Mouse (Mus musculus) left cerebral cortex, adult 8-10 months (tissue): ENCODE measurements at regions not wholly inside any gene's neighbourhood (a gene's known extent, or its start where the extent isn't known, plus 50 kb on each side); places are given as distances from the start of the nearest gene placed in this dataset.
"Not testable (repeated sequence)": the region's sequence is repeated elsewhere in the genome, so short reads cannot be mapped to it uniquely, and the experiment has no call there.

Experiments used
- DNase-seq, 2 experiments: peaks; one replicate each; pipeline ENCODE4 v3.0.0; 2022; ENCODE audit warnings: low spot score in 2 of 2

GRCm38 (mm10) chr12:29049105-29049511 lies 297.5 kb downstream of the Eipr1 start:
- no peak for DNase-seq

- DNase-seq: no peak
Measured at GRCm38 (mm10) chr12:29049801-29050200, 298.2 kb downstream of the Eipr1 start.

- no peak for DNase-seq
Measured at GRCm38 (mm10) chr12:29050516-29051251, 299.1 kb downstream of the Eipr1 start.

- DNase-seq: no peak
Measured at GRCm38 (mm10) chr12:29054367-29054766, 302.8 kb downstream of the Eipr1 start.

- no peak for DNase-seq
Measured at GRCm38 (mm10) chr12:29062025-29062637, 310.5 kb downstream of the Eipr1 start.

GRCm38 (mm10) chr12:29062801-29063200 lies 311.2 kb downstream of the Eipr1 start:
- DNase-seq: no peak

DNA sequence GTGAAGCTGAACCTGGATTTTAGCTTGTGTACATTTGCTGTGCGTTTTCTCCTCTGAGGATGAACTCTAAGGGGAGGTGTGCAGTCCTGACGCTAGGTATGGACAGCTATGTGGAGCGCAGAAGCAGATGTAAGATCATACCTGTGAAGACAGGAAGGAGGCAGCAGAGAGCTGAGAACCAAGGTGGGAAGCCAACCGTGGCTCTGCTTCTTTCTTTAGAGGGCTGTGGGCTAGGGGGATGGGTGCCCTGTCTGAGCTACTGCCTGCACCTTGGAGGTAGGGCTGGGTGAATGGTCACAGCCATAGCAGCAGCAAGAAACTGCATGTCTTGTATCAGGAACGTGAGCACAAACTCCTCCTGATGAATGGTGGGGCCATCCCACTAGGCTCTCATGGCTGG lies 316.6 kb downstream of the Eipr1 start:
- no peak for DNase-seq

DNA sequence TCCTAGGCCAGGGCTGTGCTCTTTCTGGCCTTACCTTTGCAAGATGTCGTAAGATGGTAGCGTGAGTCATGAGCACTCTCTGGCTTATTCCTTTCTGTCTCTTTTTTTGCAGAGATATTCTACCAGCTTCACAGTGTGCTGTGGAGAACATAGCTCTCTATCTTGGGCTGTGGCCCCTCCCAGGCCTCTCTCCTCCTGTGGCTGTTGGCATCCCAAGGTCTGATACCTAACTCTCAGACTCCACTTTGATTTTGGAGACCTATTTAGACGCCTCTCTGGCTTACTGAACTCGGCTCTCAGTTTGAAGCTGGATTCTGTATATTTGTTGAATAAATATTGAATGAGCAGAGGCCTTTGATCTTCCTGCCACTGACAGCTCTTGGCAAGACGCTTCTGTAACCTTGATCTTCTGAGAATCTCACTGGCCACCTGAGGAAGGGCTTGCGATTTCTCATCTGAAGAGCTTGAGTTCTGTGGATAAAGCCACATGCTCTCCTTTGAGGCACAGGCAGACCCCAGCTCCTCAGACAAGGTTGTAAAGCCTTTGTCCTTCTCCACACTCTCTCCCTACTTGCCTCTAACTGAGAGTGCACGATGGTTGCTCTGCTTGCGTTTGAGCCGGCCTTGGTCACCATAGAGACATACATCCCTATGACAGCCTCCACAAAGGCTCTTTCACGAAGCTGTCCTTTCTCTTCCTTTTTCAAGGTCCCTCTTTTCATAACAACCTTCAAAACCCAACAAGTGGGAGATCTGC lies 323.7 kb downstream of the Eipr1 start:
- no peak for DNase-seq

- no peak for DNase-seq
Measured at GRCm38 (mm10) chr12:29076606-29077005, 325.0 kb downstream of the Eipr1 start.

- no peak for DNase-seq
Measured at GRCm38 (mm10) chr12:29079011-29079410, 327.4 kb downstream of the Eipr1 start.

DNA sequence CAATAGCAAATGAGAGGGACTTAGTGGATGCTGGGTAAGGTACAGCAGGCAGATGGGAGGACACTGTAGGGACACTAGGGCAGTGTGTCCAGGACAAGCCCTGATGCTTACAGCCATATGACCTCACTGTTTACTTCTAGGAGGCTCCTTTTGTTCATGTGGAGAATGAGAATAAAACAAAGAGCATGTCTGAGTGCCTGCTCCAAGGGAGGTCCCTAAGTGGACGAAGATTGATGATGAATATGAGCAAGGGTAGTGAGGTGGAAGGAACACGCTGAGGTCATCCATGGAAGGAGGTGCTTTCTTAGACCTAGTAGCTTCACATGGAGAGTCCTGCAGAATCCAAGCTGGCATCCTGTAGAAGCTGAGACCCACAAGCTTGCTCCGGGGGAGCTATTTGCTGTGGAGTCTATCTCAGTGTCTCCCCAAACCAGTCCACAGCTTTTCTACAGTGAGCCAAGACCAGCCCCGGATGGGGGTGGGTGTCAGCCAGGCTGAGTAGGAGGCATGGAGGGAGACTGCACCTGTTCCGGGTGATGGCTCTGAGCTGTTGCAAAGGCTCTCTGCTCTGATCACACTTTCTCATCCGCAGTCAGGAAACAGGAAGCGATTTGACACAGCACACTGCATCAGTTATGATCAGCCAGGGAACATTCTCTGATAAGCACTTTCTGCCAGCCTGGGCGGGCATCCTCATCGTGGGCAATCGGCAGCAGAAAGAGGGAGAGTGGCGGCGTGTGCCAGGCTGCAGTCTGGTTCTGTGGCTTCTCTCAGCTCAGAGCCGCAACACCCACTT lies 332.0 kb downstream of the Eipr1 start:
- peak in 1 of 2 experiments; percentile 84 for DNase-seq

DNA sequence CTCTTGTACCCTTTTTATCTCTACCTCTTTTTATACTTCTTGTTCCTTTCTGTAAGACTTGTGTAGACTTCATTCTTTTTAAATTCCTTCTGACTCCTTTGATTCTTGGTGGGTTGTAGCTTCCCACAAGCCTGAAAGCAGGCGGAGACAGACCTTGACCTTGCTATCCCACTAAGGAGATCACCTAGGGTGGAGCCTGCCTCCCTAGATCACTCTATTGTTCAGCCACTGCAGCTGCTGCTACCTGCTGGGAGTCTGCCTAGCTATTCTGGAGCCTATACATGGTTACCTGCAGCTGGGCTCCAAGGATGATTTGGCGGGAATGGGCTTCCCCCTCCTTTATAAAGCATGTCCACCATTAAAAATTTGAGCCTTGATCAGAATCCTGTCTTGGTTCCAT lies 335.6 kb downstream of the Eipr1 start:
- DNase-seq: not testable (repeated sequence)

DNA sequence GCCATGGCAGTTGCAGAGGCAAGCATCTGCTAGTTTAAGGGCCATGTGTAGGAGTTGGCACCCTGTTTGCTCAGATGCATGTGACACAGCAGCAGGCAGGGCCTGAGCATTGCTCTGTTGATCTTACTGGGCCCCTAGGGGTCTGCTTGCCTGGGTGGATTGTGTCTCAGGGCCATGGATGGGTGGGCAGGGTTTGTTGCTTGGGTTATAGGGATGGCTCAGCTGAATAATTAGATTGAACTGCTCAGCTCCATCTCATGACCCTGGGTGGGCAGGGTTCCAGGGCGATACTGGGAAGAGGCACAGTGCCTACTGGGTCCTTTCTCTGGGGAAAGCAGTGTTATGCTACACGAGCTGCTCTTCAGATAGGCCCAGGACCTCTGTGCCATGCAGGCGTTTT lies 338.0 kb downstream of the Eipr1 start:
- DNase-seq: no peak

DNA sequence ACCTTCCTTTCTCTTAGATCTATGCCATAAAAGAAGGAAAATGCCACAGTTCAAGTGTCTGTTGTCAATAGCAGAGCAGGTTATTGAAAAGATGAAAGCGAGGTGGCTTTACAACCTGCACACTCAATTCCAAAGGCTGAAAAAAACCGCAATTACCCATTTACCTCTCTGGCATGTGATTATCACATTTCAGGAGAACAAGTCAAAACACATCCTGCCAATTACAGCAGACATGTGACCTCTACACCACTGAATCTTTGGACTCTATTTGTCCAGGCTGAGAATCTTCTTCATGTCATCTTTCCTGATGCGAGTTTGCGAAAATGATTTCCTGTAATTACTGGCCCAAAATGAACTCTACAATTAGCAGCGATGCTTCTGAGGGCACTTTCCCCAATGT lies 338.8 kb downstream of the Eipr1 start:
- DNase-seq: no peak

DNA sequence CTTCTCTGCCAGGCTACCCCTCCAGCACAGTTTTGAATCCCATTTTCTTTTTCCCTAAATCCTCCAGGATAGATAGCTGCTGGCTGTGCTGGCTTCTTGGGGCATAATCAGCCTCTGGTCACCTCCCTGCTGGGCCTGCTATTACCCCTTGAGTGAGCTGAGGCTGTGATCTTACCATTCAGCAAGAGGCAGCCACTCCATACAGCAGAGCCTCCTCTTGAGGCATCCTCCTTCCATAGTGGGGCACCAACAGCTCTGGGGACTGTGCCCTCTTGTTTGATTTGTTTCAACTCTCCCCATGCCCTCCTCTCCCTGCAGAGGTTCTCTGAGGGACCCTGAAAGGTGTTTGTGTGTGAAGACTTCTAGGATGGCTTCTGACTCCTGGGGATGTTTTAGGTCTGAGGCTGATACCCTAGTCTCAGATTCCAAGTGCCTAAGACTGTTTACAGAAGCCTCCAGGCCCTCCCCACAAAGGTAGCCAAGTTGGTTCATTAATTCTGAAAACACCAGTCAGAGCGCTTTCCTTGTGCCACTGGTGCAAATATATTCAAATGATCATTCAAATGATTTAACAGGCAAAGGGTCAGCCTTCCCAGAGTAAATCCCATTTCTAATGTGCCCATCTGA lies 343.9 kb downstream of the Eipr1 start:
- no peak for DNase-seq

DNA sequence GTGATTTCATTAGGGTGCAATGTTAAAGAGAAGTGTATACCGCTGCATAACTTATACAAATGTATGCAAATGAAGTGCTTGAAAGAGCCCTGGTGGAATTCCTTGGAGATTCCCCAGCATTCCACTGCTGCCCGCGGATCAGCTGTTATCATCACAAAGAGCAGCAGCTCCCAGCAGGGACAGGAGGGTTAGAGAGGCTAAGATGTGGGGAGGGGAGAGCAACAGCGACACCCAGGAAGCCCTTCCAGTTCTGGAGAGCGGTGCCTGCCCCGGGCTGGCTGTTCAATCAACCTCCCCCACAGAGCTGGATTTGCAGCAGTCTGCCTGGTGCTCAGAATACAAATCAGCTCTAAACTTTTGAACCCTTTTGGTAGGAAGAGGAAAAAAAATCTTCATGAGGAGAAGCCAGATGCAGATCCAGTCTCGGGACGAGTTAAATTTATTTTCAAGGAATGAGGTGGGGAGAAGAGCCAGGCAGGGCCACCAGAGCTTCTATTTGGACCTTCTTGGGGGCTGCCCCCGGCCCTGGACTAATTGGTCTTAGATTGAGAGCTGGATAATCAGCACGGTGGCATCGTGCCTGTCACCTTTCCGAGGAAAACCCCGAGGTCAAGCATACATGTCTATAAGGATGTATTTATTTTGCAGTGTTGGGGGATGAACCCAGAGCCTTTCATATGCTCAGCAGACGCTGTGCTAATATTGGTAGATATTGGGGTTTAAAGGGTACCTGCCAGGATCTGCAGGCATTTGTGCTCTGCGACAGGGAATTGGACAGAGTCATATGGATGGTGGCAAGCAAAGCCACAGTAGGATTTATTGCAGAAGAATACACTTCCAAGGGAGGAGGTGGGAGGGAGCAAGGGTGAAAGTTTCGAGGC lies 344.7 kb downstream of the Eipr1 start:
- DNase-seq: peak; percentile 41 to 58

DNA sequence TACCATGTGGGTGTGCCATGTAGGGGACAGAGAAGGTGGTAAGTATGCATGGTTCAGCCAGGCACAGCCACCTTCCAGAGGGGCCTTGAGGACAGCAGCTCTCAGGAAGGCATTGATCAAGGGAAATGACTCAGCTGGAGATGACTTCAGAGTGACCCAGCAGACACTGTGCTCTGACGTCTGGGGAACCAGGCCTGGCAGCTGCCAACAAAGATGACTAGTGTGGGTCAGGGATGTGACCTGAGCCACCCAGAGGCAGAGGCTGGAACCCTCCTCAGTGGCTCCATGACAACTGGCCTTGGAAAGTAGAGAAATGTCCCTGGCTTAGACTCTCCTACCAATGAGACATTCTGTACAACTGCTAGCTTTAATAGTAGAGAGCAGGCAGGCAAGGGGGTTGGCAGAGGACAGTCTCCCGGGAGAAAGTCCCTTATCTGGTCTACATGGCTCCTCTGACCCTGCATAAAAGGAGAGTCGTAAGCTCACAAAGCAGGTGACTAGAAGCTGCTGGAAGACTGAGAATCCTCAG lies 348.5 kb downstream of the Eipr1 start:
- no peak for DNase-seq

DNA sequence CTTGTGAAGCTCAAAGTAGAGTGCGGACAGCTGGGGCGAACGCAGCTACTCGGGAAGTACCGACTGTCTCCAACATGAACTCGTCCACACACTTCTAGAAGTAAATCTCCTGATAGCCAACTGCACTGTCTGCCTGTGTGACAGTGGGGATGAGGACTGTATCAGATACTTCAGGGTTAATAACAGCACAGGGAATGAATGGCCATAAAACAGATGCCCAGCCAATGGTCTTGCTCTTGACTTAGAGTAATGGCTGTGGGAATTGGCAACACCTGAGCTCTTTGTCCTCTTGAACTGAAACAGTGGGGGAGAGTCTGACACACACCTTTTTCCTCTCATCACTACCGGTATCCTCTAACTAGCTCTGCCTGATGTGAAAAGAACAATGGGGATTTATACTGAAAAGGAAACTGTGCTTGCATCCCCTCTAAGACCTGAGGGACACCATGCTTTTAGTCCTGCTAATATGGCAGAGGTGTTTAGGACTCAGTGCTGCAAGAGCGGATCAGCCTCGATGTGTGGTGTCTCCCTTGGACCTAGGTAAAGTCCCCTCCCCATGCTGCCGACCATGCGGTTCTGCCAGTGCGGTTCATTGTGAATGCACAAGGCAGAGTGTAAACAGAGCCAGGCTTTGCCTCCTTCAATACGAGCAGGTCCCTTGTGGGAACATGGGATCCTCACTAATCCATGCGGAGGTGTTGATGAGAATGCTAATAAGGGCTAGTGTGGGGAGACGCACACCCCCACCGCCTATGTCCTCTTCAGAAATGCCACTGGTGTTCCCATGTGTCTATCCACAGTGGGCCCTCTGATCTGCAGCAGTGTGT lies 355.5 kb downstream of the Eipr1 start:
- no peak for DNase-seq

GRCm38 (mm10) chr12:29107720-29108051 lies 356.1 kb downstream of the Eipr1 start:
- DNase-seq: no peak
